Mouse (Mus musculus) G1E-ER4 (cell line): Measurements from ENCODE around the gene Arid1b. TPM values are rescaled to one million over a fixed set of nuclear protein-coding genes. Genes with fewer than 3 reads are reported as not detected.

Experiments used
- GATA1 ChIP-seq: IDR thresholded peaks from one replicate; pipeline ENCODE4 v1.8.0; 2012; ENCODE audit warnings: low read length, inconsistent platforms
- polyA plus RNA-seq: library from polyadenylated mRNA; stranded (reverse); fragments of >175 nt; gene quantifications from 2 replicates; pipeline ENCODE4 v1.2.3, GENCODE M21; 2012

Gene Arid1b
- polyA plus RNA-seq, 1 experiment: 37.7 TPM

GRCm38 (mm10) chr17:5101887-5102286 is 107.8 kb downstream of the Arid1b start:
- no peak for TF ChIP-seq GATA1

DNA sequence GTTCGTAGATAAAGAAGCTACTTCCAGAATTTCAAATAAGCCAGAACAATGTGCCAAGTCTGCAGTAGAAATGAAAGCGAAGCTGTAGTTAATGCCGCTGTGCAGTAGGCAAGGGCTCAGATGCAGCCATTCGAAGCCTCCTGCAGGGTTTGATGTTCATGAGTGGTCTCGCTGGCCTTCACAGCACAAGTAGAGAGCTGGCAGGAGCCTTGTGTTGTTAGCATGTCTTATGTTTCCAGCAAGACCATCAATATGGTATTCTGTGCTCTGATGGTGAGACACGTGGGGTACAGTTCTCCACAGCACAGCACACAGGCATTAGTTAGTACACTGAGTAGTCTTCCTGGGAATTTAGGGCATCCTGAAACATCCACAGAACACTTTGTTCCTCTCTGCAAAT is 111.6 kb downstream of the Arid1b start:
- TF ChIP-seq GATA1: no peak

DNA sequence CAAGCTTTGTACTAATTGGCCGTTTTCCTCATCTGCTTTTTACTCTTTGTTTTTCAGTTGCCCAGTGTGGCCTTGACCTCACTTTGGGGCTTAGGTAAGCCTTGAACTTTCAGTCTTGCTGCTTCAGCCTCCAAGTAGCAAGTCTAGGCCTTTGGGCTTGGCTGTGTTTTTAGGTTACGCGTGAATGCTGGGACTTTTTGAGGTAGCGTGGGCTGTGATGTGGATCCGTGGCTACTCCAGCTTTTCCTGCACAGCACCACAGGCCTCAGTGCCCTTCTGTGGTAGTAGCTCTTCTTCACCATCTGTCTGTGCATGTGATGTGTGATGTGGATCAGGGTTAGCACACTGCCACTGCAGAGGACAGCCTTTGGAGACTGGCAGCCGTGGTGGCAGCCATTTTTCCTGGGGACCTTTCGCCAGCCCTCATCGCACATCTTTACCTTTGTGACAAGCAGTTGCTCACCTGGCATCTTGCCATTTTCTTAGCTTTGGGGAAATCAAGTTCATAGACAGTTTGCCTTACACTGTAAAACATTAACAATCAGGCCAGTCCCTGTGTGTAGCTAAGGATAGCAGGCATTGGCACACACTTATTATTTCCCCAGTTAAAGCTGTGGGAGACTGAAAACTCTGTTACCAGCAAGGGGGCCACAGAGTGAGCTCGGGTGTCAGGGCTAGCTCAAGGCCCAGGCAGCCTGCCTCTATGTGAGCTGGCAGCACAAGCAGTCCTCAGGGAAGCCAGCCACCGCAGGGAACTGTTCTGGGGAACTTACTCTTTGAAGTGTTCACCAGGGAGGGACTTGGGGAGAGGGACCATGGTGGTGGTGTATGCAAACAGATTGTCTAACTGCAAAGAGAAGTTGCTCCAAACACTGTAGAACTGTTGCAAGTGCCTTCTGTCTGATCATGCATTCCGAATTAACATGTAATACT is 112.4 kb downstream of the Arid1b start:
- no peak for TF ChIP-seq GATA1

DNA sequence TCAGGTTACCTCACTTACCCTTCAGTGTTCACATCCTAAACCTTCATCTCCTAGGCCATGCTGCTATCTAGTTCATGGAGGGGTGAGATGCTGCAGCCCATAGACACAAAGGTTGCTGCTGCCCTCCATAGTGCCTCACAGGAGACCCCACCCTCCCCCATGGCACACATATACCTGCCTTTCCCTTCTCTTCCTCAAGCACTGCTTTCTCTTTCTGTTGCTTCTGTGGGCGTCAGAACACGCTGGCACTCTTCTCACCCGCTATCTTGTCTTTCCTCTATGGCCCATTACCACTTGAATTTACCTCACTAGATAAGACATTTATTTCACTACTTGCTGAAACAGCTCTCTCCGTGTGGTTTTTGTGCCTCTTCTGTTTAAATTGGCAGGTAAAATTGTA is 113.4 kb downstream of the Arid1b start:
- TF ChIP-seq GATA1: no peak

GRCm38 (mm10) chr17:5108022-5108421 is 113.9 kb downstream of the Arid1b start:
- no peak for TF ChIP-seq GATA1

DNA sequence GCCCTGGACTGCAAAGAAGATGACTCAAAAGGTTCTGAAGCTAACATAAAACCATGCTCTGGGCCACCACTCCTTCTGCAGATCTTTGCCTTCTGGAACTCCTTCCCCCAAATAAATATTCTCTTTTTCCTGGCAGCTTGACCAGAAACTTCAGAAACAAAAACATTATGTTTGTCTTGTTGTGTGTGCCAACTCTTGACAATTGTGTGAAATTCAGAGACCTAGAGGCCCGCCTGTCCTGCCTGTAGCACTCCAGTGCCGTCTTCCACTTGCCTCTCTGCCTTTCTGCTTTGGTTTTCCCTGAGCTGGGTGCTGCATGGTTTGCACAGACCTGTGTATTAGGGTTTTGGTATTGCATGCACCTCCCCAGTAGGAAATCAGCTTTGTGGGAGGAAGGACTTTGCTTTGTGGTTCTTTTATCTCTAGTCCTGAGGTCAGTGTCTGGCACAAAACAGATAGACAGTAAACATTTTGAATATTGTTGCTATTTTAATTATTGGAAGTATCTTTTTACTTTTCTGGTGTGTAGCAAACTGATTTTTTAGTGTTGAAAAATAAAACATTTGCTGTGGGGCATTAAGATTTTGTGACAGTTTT is 114.5 kb downstream of the Arid1b start:
- TF ChIP-seq GATA1: no peak

- TF ChIP-seq GATA1: no peak
Observed at GRCm38 (mm10) chr17:5109343-5109742, 115.2 kb downstream of the Arid1b start.

DNA sequence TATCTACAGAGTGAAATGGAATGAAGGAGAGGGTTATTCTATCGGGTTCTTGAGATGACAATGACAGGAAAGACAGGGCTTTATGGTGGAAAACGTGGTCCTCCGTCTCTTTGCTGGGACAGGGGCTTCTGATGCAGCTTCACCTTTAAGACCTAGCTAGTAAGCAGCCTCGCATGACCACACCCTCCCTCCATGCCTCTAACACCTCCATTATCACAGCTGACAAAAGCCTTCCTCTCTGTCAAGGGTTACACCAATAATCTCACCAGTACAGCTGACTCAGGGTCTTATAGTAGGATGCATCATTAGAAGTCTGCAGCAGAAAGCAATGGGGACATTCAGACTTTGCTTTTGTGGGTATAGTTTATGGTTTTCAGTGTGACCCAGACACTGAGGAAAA is 116.0 kb downstream of the Arid1b start:
- no peak for TF ChIP-seq GATA1

DNA sequence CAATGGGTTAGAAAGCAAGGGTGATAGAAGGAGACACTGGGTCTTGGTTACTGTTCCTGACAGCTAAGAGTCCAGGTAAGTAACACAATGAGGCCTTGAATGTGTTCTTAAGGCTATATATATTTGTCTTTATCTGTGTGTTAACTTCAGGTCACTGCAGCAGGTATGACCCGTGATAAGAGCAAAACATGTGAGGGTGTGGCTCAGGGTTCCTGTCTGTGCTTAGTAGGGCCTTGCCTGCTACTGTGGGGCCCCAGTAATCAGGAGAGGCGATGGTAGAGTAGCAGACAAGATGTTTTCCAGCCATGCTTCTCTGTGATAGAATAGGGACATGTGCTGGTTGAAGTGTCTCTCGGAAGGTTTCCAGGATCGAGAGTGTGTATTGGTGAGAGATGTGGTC is 118.0 kb downstream of the Arid1b start:
- no peak for TF ChIP-seq GATA1

DNA sequence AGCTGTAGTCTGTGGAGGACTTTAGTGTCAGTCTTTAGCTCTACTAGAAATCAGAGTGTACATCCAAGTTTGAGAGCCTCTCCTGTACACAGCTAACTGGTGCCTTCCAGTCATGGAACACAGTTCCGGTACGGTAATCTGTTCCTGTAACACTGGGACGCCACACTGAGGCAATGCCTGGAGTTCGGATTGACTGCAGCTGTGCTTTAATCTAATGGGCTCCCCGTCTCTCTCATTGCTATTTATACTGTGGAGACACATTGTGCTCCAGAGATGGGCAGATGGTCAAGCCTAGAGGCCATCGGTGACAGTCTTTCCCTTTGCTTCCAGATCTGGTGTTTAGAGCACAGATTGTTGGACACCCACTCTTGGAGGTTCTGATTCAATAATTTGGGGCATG is 121.8 kb downstream of the Arid1b start:
- no peak for TF ChIP-seq GATA1

DNA sequence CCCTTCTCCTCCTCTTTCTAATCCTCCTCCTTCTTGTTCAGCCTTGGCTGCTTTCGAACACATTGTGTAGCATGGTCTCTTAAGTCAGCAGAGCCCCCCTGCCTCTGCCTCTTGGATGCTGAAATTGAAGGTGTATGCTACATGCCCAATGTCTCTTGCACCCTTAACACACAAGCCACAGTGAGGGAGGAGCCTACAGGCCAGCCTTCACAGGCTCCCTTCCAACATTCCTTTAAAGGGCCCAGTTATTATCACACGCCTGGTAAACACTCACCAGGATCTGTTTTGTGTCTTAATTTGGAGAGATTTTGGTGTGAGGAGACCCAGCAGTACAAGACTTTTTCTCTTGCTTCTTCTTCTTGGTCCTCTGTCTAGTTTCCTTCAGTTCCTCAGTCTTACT is 122.9 kb downstream of the Arid1b start:
- TF ChIP-seq GATA1: no peak

GRCm38 (mm10) chr17:5118171-5118570 is 124.0 kb downstream of the Arid1b start:
- TF ChIP-seq GATA1: no peak

- TF ChIP-seq GATA1: no peak
Observed at GRCm38 (mm10) chr17:5124643-5125042, 130.5 kb downstream of the Arid1b start.

DNA sequence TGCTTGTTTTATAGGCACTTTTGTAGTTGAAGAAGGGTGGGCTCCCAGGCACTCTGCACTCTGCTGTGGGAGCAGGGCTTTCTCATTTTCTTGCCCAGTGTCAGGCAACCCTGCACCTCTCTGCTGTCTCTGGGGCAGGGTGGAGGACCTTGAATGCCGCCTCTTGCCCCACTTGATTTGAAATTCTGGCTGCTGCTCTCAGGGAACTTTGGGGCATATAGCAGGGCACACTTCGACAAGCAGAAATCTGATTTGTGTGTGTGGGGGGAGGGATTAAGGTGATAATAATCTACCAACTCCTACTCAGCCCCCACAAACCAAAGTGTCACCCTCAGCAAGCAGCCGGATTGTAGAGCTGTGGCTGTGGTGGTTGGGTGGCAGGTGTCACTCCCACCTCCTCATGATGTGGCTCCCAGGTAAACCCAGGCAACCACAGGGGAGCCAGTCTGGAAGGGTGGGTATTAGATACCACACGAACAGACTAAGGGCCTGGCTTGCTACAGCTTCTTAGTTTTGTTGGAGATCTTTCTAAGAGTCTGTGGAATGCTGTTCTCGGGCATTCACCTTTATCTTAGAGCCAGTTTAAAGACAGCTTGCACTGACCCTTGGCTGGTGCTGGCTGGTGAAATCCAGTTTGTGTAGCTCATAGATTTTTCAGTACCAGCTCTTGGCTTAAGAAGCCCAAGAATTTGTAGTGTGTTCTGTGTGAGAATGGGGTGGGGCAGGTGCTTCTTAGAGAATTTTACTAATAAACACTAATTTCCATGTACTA is 131.1 kb downstream of the Arid1b start:
- no peak for TF ChIP-seq GATA1

- no peak for TF ChIP-seq GATA1
Observed at GRCm38 (mm10) chr17:5125856-5126806, 132.0 kb downstream of the Arid1b start.

DNA sequence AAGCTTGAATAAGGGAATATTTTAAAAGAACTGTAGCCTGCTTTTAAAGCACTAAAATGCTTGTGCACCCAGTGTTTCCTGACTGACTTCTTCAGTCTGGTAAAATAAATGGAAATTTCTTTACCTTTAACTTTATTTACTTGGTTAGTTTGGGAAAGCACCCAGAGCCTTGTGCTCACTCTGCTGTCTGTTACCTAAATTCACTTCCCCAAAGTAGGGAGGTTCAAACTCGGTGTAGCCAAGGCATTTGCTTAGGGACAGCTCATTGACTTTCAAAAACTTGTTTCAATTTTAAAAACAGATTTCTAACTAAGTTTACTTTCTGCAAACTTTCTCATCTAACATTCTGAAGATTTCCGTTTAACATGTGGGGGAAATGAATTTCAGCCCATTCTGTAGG is 135.5 kb downstream of the Arid1b start:
- no peak for TF ChIP-seq GATA1
